Mouse (Mus musculus): ENCODE results near the gene Kpna4. TPM values are rescaled to one million over a fixed set of nuclear protein-coding genes. Genes with fewer than 3 reads are reported as not detected.

Kpna4 gene
- polyA plus RNA-seq, 1 experiment: 91.2 TPM

- H3K27ac ChIP-seq (ENCODE audit: insufficient read depth, low read length): no peak overlapping the region
- H3K4me3 ChIP-seq (ENCODE audit: insufficient read depth, low read length): no peak overlapping the region
- H3K4me1 ChIP-seq (ENCODE audit: control insufficient read depth, insufficient read depth, low read length): peaks cover 12% of the 10 kb centered on the region
- TF ChIP-seq POLR2A (IDR thresholded peaks at IDR 0.05; ENCODE audit: low read depth, low read length) (no peak), CTCF (IDR thresholded peaks at IDR 0.05; ENCODE audit: borderline replicate concordance, insufficient read depth, low read length) (no peak)
Observed at GRCm38 (mm10) chr3:69049011-69049410, 77.9 kb downstream of the Kpna4 start.

- TF ChIP-seq POLR2A (IDR thresholded peaks at IDR 0.05; ENCODE audit: low read depth, low read length) (no peak), CTCF (IDR thresholded peaks at IDR 0.05; ENCODE audit: borderline replicate concordance, insufficient read depth, low read length) (no peak)
- Histone ChIP-seq H3K4me3 (ENCODE audit: insufficient read depth, low read length) (no peak overlapping the region), H3K27ac (ENCODE audit: insufficient read depth, low read length) (peak overlapping the region; percentile 86), H3K4me1 (ENCODE audit: control insufficient read depth, insufficient read depth, low read length) (peaks cover 12% of the 10 kb centered on the region)
Observed at GRCm38 (mm10) chr3:69047684-69048083, 79.2 kb downstream of the Kpna4 start.

- no peak for TF ChIP-seq CTCF (IDR thresholded peaks at IDR 0.05; ENCODE audit: borderline replicate concordance, insufficient read depth, low read length)
- TF ChIP-seq POLR2A (IDR thresholded peaks at IDR 0.05; ENCODE audit: low read depth, low read length): peak; percentile 39; the same call in 1 of the 2 replicates
- Histone ChIP-seq H3K27ac (ENCODE audit: insufficient read depth, low read length) (peak overlapping the region; percentile 86), H3K4me1 (ENCODE audit: control insufficient read depth, insufficient read depth, low read length) (peaks cover 12% of the 10 kb centered on the region), H3K4me3 (ENCODE audit: insufficient read depth, low read length) (no peak overlapping the region)
Observed at GRCm38 (mm10) chr3:69046509-69046908, 80.4 kb downstream of the Kpna4 start.

- Histone ChIP-seq H3K4me3 (ENCODE audit: insufficient read depth, low read length) (no peak overlapping the region), H3K4me1 (ENCODE audit: control insufficient read depth, insufficient read depth, low read length) (peaks cover 12% of the 10 kb centered on the region), H3K27ac (ENCODE audit: insufficient read depth, low read length) (peak overlapping the region; percentile 86)
- 0 out of 2 replicates have a peak, but pooled peaks have one; percentile 16 for TF ChIP-seq POLR2A (IDR thresholded peaks at IDR 0.05; ENCODE audit: low read depth, low read length)
- TF ChIP-seq CTCF (IDR thresholded peaks at IDR 0.05; ENCODE audit: borderline replicate concordance, insufficient read depth, low read length): no peak
Observed at GRCm38 (mm10) chr3:69045750-69046149, 81.2 kb downstream of the Kpna4 start.

- H3K27ac ChIP-seq (ENCODE audit: insufficient read depth, low read length): peak overlapping the region; percentile 86
- H3K4me1 ChIP-seq (ENCODE audit: control insufficient read depth, insufficient read depth, low read length): peaks cover 12% of the 10 kb centered on the region
- peak; percentile 45; the same call in 1 of the 2 replicates for TF ChIP-seq POLR2A (IDR thresholded peaks at IDR 0.05; ENCODE audit: low read depth, low read length)
- no peak for TF ChIP-seq CTCF (IDR thresholded peaks at IDR 0.05; ENCODE audit: borderline replicate concordance, insufficient read depth, low read length)
- peak overlapping the region; percentile 47 for H3K4me3 ChIP-seq (ENCODE audit: insufficient read depth, low read length)
Observed at GRCm38 (mm10) chr3:69045400-69045703, 81.6 kb downstream of the Kpna4 start.

- TF ChIP-seq CTCF (IDR thresholded peaks at IDR 0.05; ENCODE audit: borderline replicate concordance, insufficient read depth, low read length): no peak
- peak; percentile 62; the same call in 1 of the 2 replicates for TF ChIP-seq POLR2A (IDR thresholded peaks at IDR 0.05; ENCODE audit: low read depth, low read length)
- Histone ChIP-seq H3K4me1 (ENCODE audit: control insufficient read depth, insufficient read depth, low read length) (peaks cover 12% of the 10 kb centered on the region), H3K4me3 (ENCODE audit: insufficient read depth, low read length) (peak within 1 kb of the TSS; percentile 100), H3K27ac (ENCODE audit: insufficient read depth, low read length) (peak within 1 kb of the TSS; percentile 86)
Observed at GRCm38 (mm10) chr3:69044645-69045399, 82.1 kb downstream of the Kpna4 start, which contains the start of gene Trim59. Gene Trim59 (minus strand): TSS chr3:69044755.

- Histone ChIP-seq H3K4me1 (ENCODE audit: control insufficient read depth, insufficient read depth, low read length) (peaks cover 14% of the 10 kb centered on the region), H3K4me3 (ENCODE audit: insufficient read depth, low read length) (peak overlapping the region; percentile 100), H3K27ac (ENCODE audit: insufficient read depth, low read length) (peak overlapping the region; percentile 77)
- no peak for TF ChIP-seq CTCF (IDR thresholded peaks at IDR 0.05; ENCODE audit: borderline replicate concordance, insufficient read depth, low read length)
Observed at GRCm38 (mm10) chr3:69044167-69044591, 82.7 kb downstream of the Kpna4 start.

- Histone ChIP-seq H3K4me1 (ENCODE audit: control insufficient read depth, insufficient read depth, low read length) (peaks cover 2% of the 10 kb centered on the region; the same call in 1 of the 2 replicates), H3K4me3 (ENCODE audit: insufficient read depth, low read length) (peak overlapping the region; percentile 29), H3K27ac (ENCODE audit: insufficient read depth, low read length) (no peak overlapping the region)
- no peak for TF ChIP-seq CTCF (IDR thresholded peaks at IDR 0.05; ENCODE audit: borderline replicate concordance, insufficient read depth, low read length)
- TF ChIP-seq POLR2A (IDR thresholded peaks at IDR 0.05; ENCODE audit: low read depth, low read length): no peak
Observed at GRCm38 (mm10) chr3:69041298-69041697, 85.6 kb downstream of the Kpna4 start.

- TF ChIP-seq CTCF (IDR thresholded peaks at IDR 0.05; ENCODE audit: borderline replicate concordance, insufficient read depth, low read length) (no peak), POLR2A (IDR thresholded peaks at IDR 0.05; ENCODE audit: low read depth, low read length) (no peak)
- H3K27ac ChIP-seq (ENCODE audit: insufficient read depth, low read length): no peak overlapping the region
- H3K4me1 ChIP-seq (ENCODE audit: control insufficient read depth, insufficient read depth, low read length): peaks cover 2% of the 10 kb centered on the region; the same call in 1 of the 2 replicates
- peak overlapping the region; percentile 24 for H3K4me3 ChIP-seq (ENCODE audit: insufficient read depth, low read length)
Observed at GRCm38 (mm10) chr3:69040105-69040504, 86.8 kb downstream of the Kpna4 start.

GRCm38 (mm10) chr3:69026133-69026783, 100.7 kb downstream of the Kpna4 start:
- H3K27ac ChIP-seq (ENCODE audit: insufficient read depth, low read length): no peak overlapping the region
- TF ChIP-seq CTCF (IDR thresholded peaks at IDR 0.05; ENCODE audit: borderline replicate concordance, insufficient read depth, low read length): no peak
- no peak for TF ChIP-seq POLR2A (IDR thresholded peaks at IDR 0.05; ENCODE audit: low read depth, low read length)

More at GRCm38 (mm10) chr3:69026133-69026783, 100.7 kb downstream of the Kpna4 start:
- no peak overlapping the region for H3K4me3 ChIP-seq (ENCODE audit: insufficient read depth, low read length)
- H3K4me1 ChIP-seq (ENCODE audit: control insufficient read depth, insufficient read depth, low read length): no peaks in the 10 kb centered on the region

Measured in embryonic fibroblast, embryonic 13.5 days (primary cell).